Mouse (Mus musculus): ENCODE data around the gene Hist1h2an. TPM values are rescaled to one million over a fixed set of nuclear protein-coding genes. Genes with fewer than 3 reads are reported as not detected.
A peak's percentile ranks its signal among the peaks of the same experiment; 100 is the strongest.
"Not testable (repeated sequence)": the region's sequence is repeated elsewhere in the genome, so short reads cannot be mapped to it uniquely, and the experiment has no call there.

Gene Hist1h2an
- polyA plus RNA-seq, 1 experiment from 2014 or later, result 11.7 TPM

DNA sequence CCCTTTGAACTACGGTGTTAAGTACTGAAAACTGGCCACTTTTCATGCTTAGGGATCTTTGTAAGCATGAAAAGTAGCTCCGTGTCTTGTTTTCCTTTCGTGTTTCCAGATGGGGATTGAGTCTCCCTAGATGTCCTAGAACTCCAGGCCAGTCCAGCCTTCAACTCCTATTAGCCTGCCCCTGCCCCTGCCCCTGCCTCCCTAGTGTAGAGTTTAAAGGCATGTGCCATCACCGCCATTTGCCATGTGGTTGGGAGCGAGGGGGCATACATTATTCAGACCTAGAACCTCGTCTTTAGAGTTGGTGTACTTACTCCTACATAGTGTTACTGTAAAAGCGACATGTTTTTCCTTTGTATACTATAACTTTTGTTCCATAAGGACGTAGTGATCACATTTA is 24.1 kb upstream of the Hist1h2an start:
- no CpG with 5 or more reads among the region's 8 CpGs for WGBS
- not testable (repeated sequence) for H3K4me1 ChIP-seq (ENCODE audit: control insufficient read depth, insufficient read depth, low read length); H3K4me3 ChIP-seq (ENCODE audit: low read depth, low read length)

DNA sequence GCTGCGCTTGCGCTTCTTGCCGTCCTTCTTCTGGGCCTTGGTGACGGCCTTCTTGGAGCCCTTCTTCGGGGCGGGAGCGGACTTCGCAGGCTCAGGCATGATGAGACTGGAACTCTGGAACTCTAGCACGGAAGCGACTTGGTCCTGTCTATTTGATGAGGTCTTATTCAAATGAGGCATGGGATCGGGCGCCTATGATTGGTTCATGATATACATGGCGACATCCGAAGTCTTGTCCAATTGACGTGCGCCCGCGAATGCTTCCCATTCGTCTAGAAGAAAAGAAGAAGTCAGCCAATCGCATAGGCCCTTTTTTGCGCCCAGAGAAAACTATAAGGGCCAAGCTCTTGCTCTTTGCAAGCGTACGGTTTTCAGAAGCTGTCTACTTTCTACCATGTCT is 23.1 kb upstream of the Hist1h2an start, which contains the start of the genes Hist1h2bq and Hist1h2ao:
Hist1h2bq (minus strand) TSS at position 125 of the 400 bp plus-strand sequence.
Hist1h2ao (plus strand) TSS at position 393 of the 400 bp plus-strand sequence.
- H3K4me1 ChIP-seq (ENCODE audit: control insufficient read depth, insufficient read depth, low read length); H3K27me3 ChIP-seq (ENCODE audit: control insufficient read depth, insufficient read depth, low read length); H3K9me3 ChIP-seq (ENCODE audit: control insufficient read depth, low read length); H3K36me3 ChIP-seq (ENCODE audit: control insufficient read depth, insufficient read depth, low read length); H3K9ac ChIP-seq (ENCODE audit: low read length); DNase-seq (ENCODE audit: low spot score); H3K27ac ChIP-seq (ENCODE audit: low read depth, low read length); H3K4me3 ChIP-seq (ENCODE audit: low read depth, low read length); H3K4me2 ChIP-seq (ENCODE audit: low read depth): not testable (repeated sequence)
- peak; percentile 97 for ATAC-seq (ENCODE audit: insufficient read depth, low FRiP score, low TSS enrichment)
- no CpG with 5 or more reads among the region's 23 CpGs for WGBS

More for the DNA sequence above, 24.1 kb upstream of the Hist1h2an start:
- not testable (repeated sequence) for H3K36me3 ChIP-seq (ENCODE audit: control insufficient read depth, insufficient read depth, low read length); H3K9ac ChIP-seq (ENCODE audit: low read length); DNase-seq (ENCODE audit: low spot score); H3K27me3 ChIP-seq (ENCODE audit: control insufficient read depth, insufficient read depth, low read length); H3K4me2 ChIP-seq (ENCODE audit: low read depth); H3K9me3 ChIP-seq (ENCODE audit: control insufficient read depth, low read length); H3K27ac ChIP-seq (ENCODE audit: low read depth, low read length)
- peak; percentile 40 for ATAC-seq (ENCODE audit: insufficient read depth, low FRiP score, low TSS enrichment)

DNA sequence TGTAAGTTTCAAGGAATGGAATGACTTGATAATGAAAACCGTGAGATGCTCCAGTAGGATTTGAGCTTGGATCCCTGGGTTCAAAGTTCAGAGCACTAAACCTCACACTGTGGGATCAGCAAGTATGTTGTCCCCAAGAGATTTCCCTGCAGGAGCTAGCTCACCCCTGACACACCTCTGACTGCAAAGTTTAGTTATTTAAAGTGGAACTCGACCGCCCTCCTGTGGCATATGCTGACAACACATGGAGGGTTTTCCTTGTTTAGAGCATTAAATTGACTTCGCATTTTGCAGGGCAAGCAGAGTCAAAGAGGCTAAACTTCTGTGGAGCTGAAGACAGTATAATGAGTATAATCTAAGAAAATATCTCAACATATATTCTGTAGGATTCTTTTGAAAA is 16.0 kb upstream of the Hist1h2an start:
- H3K27me3 ChIP-seq (ENCODE audit: control insufficient read depth, insufficient read depth, low read length); H3K9me3 ChIP-seq (ENCODE audit: control insufficient read depth, low read length); H3K27ac ChIP-seq (ENCODE audit: low read depth, low read length); H3K9ac ChIP-seq (ENCODE audit: low read length); DNase-seq (ENCODE audit: low spot score); H3K4me2 ChIP-seq (ENCODE audit: low read depth); H3K4me3 ChIP-seq (ENCODE audit: low read depth, low read length); H3K4me1 ChIP-seq (ENCODE audit: control insufficient read depth, insufficient read depth, low read length); H3K36me3 ChIP-seq (ENCODE audit: control insufficient read depth, insufficient read depth, low read length): not testable (repeated sequence)
- ATAC-seq (ENCODE audit: insufficient read depth, low FRiP score, low TSS enrichment), result peak; percentile 74; the same call in 1 of the 2 replicates
- no CpG with 5 or more reads among the region's 4 CpGs for WGBS

DNA sequence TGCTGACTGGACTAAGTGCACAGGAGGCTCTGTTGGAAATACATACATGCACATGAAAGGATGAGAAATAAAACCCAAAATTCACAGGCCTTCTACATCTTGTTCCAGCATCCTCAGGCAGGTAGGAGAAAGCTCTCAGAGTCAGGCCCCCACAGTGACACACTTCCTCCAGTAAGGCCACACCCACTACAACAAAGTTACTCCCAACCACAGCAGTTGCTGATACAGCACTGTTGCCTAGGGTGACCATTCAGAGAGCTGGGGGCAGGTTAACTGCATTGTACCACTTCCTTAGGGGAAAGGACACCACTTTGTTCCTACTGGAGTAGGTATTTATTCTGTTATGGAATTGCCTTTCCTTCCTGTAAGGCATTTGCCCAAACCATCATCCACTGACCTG is 10.1 kb upstream of the Hist1h2an start:
- ATAC-seq (ENCODE audit: insufficient read depth, low FRiP score, low TSS enrichment); H3K4me1 ChIP-seq (ENCODE audit: control insufficient read depth, insufficient read depth, low read length); H3K27ac ChIP-seq (ENCODE audit: low read depth, low read length); H3K36me3 ChIP-seq (ENCODE audit: control insufficient read depth, insufficient read depth, low read length); H3K27me3 ChIP-seq (ENCODE audit: control insufficient read depth, insufficient read depth, low read length); H3K4me2 ChIP-seq (ENCODE audit: low read depth); DNase-seq (ENCODE audit: low spot score); H3K4me3 ChIP-seq (ENCODE audit: low read depth, low read length); H3K9ac ChIP-seq (ENCODE audit: low read length); H3K9me3 ChIP-seq (ENCODE audit: control insufficient read depth, low read length): not testable (repeated sequence)

DNA sequence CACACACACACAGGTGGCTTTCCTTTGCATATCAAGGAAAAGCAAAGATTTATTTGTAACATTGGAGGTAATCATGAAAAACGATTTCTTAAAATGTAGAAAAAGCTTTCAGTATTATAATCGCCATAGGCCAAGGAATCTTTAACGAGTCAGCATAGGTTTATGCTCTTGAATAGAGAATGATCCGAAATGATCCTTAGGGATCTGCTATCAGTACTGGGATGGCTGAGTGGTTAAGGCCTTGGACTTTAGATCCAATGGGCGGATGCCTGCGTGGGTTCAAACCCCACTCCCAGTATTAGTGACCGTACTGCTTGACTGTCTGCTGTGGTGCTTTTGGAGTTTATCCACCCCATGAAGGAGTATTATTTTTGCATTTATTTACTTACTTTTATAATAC is 8.6 kb upstream of the Hist1h2an start:
- no peak overlapping the region for H3K9ac ChIP-seq (ENCODE audit: low read length)
- WGBS, result 93% methylated on average over 7 of the region's 7 CpGs
- H3K27ac ChIP-seq (ENCODE audit: low read depth, low read length), result no peak overlapping the region
- H3K4me1 ChIP-seq (ENCODE audit: control insufficient read depth, insufficient read depth, low read length), result peaks cover 5% of the 10 kb centered on the region; the same call in 1 of the 2 replicates
- ATAC-seq (ENCODE audit: insufficient read depth, low FRiP score, low TSS enrichment) (no peak), DNase-seq (ENCODE audit: low spot score) (peak; percentile 4)
- no peaks in the 10 kb centered on the region for H3K27me3 ChIP-seq (ENCODE audit: control insufficient read depth, insufficient read depth, low read length)
- no peaks in the 10 kb centered on the region for H3K36me3 ChIP-seq (ENCODE audit: control insufficient read depth, insufficient read depth, low read length)
- H3K4me3 ChIP-seq (ENCODE audit: low read depth, low read length), result no peak overlapping the region
- no peak overlapping the region for H3K4me2 ChIP-seq (ENCODE audit: low read depth)
- H3K9me3 ChIP-seq (ENCODE audit: control insufficient read depth, low read length), result no peaks in the 10 kb centered on the region

DNA sequence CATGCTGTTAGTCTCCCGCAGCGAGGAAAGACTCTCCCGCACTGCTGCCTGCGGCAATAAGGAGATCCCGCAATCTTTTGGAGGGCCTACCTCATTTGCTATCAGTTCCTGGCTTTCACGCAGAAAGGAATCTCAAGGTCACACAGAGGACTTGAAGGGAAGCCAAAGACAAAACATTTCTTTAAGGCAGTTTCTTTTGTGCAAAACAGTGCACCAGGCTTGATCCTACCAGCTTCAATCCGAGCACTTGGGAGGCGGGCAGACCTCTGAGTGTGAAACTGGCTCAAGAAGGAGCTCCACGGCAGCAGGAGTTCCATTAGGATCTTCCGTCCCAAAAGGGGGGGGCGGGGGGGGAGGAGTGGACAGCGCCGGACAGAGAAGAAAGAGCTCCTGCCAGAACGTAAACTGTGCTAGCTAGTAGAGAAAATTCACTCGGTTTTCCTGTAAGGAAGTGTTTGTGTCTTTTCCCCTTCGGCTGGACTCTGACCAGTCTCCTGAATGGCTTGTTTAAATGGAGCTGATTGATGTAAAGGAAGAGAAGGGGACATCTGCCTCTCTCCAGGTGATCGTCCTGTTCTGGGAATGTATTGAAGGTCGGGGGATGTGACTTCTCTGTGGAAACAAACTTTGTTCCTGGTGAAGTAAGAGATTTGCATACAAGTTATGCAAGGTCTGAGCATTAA is 3.7 kb upstream of the Hist1h2an start:
- Histone ChIP-seq H3K36me3 (ENCODE audit: control insufficient read depth, insufficient read depth, low read length) (no peaks in the 10 kb centered on the region), H3K4me3 (ENCODE audit: low read depth, low read length) (no peak overlapping the region), H3K27me3 (ENCODE audit: control insufficient read depth, insufficient read depth, low read length) (no peaks in the 10 kb centered on the region), H3K4me1 (ENCODE audit: control insufficient read depth, insufficient read depth, low read length) (peaks cover 9% of the 10 kb centered on the region; the same call in 1 of the 2 replicates), H3K27ac (ENCODE audit: low read depth, low read length) (no peak overlapping the region), H3K4me2 (ENCODE audit: low read depth) (peak overlapping the region; percentile 25), H3K9me3 (ENCODE audit: control insufficient read depth, low read length) (no peaks in the 10 kb centered on the region), H3K9ac (ENCODE audit: low read length) (peak overlapping the region; percentile 11)
- 5% methylated on average over 18 of the region's 18 CpGs for WGBS
- DNase-seq (ENCODE audit: low spot score) (peak; percentile 19), ATAC-seq (ENCODE audit: insufficient read depth, low FRiP score, low TSS enrichment) (no peak)

DNA sequence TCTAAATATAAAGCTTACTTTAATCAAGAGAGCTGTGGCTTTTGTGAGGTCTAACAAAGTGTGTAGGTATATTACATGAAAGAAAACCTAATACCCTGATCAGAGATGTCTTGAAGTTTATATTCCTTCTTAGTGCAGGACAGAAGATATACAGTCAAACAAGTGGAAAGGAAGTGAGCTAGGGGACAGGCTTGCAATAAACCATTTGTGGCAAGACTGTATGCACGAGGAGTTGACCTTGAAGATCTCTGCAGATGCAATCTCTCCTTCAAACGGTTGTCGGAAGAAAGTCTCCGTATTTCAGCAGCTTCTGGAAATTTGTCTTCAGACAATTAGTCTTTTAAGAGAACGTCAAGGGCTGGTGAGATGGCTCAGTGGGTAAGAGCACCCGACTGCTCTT is 2.9 kb upstream of the Hist1h2an start:
- DNase-seq (ENCODE audit: low spot score) (no peak), ATAC-seq (ENCODE audit: insufficient read depth, low FRiP score, low TSS enrichment) (no peak)
- H3K4me3 ChIP-seq (ENCODE audit: low read depth, low read length), result no peak overlapping the region
- H3K9me3 ChIP-seq (ENCODE audit: control insufficient read depth, low read length), result no peaks in the 10 kb centered on the region
- WGBS, result 63% methylated on average over 6 of the region's 6 CpGs
- no peak overlapping the region for H3K9ac ChIP-seq (ENCODE audit: low read length)
- no peaks in the 10 kb centered on the region for H3K27me3 ChIP-seq (ENCODE audit: control insufficient read depth, insufficient read depth, low read length)
- peaks cover 9% of the 10 kb centered on the region; the same call in 1 of the 2 replicates for H3K4me1 ChIP-seq (ENCODE audit: control insufficient read depth, insufficient read depth, low read length)
- H3K36me3 ChIP-seq (ENCODE audit: control insufficient read depth, insufficient read depth, low read length), result no peaks in the 10 kb centered on the region
- H3K4me2 ChIP-seq (ENCODE audit: low read depth), result no peak overlapping the region
- no peak overlapping the region for H3K27ac ChIP-seq (ENCODE audit: low read depth, low read length)

DNA sequence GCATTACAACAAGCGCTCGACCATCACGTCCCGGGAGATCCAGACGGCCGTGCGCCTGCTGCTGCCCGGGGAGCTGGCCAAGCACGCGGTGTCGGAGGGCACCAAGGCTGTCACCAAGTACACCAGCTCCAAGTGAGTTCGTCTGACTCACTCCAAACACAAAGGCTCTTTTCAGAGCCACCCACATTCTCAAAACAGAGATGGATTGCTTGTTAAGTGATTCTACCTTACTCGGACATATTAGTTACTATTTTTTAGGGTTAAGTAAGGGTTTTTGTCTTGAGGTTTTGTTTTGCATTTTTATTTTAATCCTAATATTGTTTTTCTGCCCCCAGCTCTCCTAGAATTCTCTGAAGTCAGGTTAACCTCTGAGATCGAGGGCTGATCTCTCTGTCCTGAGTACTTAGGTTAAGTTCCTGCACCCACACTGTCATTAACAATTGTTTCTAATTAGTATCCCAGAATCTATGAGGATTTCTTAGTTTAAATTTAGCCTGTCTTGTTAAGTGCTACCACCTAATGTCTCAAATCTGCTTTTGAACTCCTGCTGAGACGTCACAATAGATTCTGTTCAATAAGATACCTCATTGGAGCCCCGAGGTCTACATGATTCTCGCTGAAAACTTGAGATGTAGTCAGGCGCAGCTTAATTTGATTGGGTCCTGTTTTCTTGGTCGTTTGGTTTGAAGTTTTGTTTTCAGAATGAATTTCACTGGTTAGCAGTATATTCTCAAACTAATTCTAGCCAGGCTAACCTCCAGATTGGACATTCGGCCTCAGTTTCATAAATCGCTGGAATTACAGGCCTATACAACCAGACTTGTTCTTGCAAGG is 959 bp upstream of the Hist1h2an start:
- peak overlapping the region; percentile 78 for H3K27ac ChIP-seq (ENCODE audit: low read depth, low read length)
- DNase-seq (ENCODE audit: low spot score) (peak; percentile 21), ATAC-seq (ENCODE audit: insufficient read depth, low FRiP score, low TSS enrichment) (peak; percentile 21)
- peak overlapping the region; percentile 40 for H3K4me2 ChIP-seq (ENCODE audit: low read depth)
- no peaks in the 10 kb centered on the region for H3K27me3 ChIP-seq (ENCODE audit: control insufficient read depth, insufficient read depth, low read length)
- H3K9me3 ChIP-seq (ENCODE audit: control insufficient read depth, low read length), result no peaks in the 10 kb centered on the region
- WGBS, result 16% methylated on average over 14 of the region's 21 CpGs
- 0 out of 2 replicates have a peak overlapping the region, but pooled peaks have one; percentile 10 for H3K4me3 ChIP-seq (ENCODE audit: low read depth, low read length)
- no peaks in the 10 kb centered on the region for H3K36me3 ChIP-seq (ENCODE audit: control insufficient read depth, insufficient read depth, low read length)
- peak overlapping the region; percentile 54 for H3K9ac ChIP-seq (ENCODE audit: low read length)
- H3K4me1 ChIP-seq (ENCODE audit: control insufficient read depth, insufficient read depth, low read length), result peaks cover 18% of the 10 kb centered on the region; the same call in 1 of the 2 replicates
